Mouse (Mus musculus): ENCODE data around the gene Plscr5.

DNA sequence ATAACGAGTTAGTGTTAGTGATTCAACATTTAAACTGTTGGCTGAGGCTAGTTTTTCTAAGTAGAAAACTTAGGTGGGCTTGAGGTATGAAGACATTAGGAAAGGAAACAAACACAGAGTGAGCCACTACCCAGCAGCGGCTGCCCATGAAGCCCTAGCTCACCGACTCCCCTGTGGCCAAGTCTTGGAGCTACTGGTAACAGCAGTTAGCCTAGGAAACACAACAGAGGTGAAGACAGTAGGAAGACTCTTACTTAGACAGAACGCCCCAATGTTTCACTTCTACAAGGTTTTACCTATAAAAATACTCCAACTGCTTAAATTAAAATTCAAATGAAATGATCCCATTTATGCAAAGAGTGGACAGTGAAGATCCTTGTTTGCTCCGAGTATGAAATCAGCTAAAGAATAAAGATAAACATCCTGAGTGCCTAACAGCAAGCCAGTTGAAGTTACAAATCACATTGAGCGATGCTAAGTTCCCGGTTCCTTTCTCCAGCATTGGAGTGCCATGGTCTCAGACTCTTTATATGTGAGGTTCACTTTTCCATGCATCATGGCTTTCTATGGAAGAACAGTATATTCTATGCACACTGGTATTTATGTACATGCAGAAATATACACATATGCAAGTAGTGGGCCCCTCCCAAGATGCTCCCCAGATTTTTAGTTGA is 56.2 kb downstream of the Plscr5 start:
- TF ChIP-seq TAL1 (IDR thresholded peaks at IDR 0.05; ENCODE audit: low read length) (no peak), GATA1 (IDR thresholded peaks at IDR 0.05; ENCODE audit: low read length) (no peak)
